Mouse (Mus musculus) T-helper 1 cell (primary cell): Measurements from ENCODE around the gene Yars.

Experiments used
- in situ Hi-C: fragments of 300-600 bp; cut with MboI, MseI; formaldehyde crosslinking; loops from one replicate; pipeline ENCODE4 v1.15.1; 2025; ENCODE audit warnings: high pct_unique_total_duplicates

Gene Yars

DNA sequence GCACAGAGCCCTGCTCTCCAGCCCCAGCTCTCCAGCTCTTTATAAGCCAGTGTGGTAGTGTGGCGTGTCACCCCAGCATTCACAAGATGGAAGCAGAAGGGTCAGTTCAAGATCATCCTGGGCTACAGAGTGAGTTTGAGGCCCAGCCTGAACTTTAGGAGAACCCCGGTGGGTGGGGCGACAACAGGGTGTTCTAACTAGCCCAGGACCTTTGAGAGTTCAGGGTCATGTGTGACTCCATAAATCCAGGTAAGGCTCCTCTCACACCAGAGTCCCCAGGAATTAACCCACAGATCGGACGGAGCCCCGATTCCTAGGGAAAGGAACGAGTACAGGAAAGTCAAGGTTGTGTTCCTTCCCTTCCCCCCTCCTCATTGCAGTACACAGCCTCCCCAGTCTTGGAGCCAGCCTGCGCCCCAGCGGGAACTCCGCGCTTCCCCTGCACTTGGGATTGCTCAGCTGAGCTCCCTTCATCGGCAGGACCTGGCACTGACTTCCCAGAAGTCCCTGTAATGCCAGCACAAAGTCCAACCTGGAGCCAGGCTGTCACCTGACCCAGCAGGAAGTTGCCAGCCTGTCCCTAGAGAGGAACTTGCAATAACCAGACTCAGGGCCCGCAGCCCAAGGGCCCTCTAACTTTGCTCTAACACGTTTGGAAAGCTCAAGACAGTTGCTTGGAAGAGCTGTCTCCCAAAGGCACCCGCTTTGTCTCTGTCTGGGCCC, 61.4 kb downstream of the Yars start:
- in situ Hi-C loops = no loop called here

DNA sequence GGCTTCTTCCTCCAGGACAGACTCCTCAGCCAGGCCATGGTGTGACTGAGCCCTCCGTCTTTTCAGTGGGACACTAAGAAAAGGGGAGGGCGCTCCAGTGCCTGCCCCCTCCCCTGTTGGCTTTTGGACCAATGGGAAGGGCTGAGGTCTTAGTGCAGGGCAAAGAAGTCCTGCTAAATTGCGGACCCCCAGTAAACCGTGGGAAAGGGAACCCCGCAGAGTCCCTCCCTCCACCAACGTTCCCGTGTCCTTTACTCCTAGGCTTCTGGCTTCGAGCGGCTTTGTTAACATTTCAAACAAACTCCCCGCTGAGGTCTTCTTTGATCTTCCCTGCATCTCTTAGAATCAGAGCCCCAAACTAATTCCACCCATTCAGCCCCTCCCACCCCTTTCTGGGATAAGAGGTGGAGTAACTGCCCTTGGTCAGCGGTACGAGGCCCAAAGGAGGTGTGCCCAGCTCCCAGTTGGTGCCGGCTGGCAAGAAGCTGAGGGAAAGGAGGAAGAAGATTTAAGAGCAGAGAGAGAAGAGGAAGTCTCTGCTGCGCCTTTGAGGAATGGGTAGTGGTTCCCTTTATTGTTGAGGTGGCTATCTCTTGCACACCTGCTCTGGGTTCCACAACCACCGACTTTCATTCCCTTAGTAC, 62.0 kb downstream of the Yars start:
- in situ Hi-C loops = no loop called here

DNA sequence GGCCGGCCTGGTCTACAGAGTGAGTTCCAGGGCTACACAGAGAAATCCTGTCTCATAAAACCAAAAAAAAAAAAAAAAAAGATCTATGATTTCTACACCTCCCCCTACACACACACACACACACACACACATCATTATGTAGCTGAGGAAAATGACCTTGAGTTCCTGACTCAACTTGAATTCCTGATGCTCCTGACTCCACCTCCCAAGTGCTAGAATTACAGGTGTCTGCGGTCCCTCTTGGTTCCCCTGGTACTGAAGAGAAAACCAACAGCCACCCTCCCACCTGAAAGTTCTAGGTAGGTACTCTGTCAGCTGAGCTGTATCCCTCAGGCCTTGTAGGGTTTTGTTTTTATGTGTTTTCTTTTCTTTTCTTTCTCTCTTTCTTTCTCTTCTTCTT, 62.9 kb downstream of the Yars start:
- in situ Hi-C loops = no loop called here

DNA sequence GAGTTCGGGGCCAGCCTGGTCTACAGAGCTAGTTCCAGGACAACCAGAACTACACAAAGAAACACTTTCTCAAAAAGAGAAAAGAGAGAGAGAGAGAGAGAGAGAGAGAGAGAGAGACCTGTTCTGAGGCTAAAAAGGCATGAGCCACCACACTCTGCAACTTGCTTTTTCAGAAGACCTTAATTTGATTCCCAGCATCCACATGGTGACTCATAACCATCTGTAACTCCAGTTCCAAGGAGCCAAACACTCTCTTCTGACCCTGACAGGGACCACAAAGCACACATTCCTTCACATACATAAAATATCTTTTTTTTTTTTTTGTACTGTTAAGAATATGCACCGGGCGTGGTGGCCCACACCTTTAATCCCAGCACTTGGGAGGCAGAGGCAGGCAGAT, 65.0 kb downstream of the Yars start:
- in situ Hi-C loops = no loop called here

DNA sequence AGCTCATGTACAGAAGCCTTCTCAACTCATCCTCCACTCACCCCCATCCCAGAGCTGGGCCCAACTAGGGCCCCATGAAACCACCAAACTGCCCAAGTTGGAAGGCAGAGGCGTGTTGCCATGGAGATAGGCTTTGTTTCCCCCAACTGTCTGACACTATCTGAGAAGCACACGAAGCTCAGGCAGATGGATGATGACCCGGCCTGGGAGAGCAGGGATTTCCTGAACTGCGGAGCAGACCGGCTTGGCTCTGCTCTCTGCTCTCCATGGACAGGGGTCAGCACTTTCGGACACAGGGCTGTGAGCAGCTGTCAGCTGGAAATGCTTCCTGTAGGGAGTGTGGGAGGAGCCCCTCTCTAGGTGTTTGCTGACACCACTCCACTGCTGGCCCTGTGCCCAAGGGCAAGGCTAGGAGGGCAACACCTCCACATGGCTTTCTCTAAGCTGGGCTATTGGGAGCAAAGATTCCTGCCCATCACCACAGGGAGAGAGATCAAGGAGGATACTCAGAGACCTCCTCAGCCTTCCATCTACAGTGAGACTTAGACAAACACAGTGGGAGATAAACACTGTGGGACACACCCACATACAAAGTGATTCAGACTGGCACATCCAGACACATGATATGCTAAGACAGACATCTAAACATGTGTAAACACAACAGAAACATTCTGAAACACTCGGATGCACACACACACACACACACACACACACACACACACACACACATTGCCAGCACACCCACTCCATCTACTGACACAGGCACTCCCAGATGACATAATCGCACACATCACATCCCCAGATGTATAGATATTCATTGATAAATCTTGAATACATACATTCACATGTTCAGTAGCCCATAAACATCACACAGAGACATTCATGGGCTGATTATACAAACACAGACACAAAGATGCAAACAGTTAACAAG, 67.2 kb downstream of the Yars start:
- in situ Hi-C loops = no loop called here

GRCm38 (mm10) chr4:129259101-129259500, 69.5 kb downstream of the Yars start:
- in situ Hi-C loops = no loop called here

GRCm38 (mm10) chr4:129260678-129261077, 71.1 kb downstream of the Yars start:
- in situ Hi-C loops = no loop called here

- in situ Hi-C loops = no loop called here
Observed at GRCm38 (mm10) chr4:129261196-129261595, 71.6 kb downstream of the Yars start, which contains the start of gene C77080. Gene C77080, minus strand, starts transcription at chr4:129261404.

DNA sequence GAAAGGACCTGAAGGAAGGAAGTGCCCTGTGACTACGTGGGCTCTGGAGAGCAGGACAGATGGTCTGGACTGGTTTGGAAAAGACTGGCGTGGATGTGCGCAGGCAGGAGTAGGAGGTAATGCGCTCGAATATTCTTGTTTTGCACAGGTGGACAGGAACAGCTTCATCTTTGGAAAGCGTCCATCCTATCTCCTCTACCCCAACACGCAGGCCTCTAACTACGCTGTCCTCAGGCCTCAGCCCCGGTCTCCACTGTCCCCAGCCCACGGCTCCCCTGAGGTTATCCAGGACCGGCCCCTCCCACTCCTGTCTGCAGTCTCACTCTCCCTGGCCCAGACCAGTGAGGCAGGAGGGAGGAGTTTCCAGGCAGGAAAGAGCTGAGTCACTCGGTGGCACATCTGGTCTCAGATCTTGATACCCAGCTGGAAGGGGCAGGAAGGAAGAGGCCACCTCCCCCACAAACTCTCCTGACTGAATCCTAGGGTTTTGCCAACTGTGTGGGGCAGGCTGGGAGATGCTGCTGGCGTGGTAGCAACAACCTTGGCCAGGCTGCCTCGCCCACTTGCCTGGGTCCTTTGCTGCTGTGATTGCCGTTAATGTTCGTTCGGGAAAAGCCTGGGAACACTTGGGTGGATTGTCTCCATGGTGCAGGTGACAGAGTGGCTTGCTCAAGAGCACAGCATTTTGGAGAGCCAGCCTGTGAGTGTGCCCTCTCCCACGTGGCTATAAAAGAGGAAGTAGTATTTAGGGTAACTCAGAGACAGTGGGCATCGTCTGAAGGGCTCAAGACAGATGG, 73.9 kb downstream of the Yars start:
- in situ Hi-C loops = no loop called here

GRCm38 (mm10) chr4:129266191-129266590, 76.6 kb downstream of the Yars start:
- in situ Hi-C loops = no loop called here

- in situ Hi-C loops = no loop called here
Observed at GRCm38 (mm10) chr4:129266821-129267220, 77.3 kb downstream of the Yars start.

GRCm38 (mm10) chr4:129268698-129269097, 79.1 kb downstream of the Yars start:
- in situ Hi-C loops = no loop called here
